Mouse (Mus musculus) E14TG2a.4 (cell line): ENCODE measurements around the gene Gmeb2.

ENCODE experiments used
- H3K27me3 ChIP-seq: 2 replicates; pipeline ENCODE4 v1.6.1; 2014; ENCODE audit warnings: low read length, control low read depth; ENCODE audit not compliant: insufficient read depth
- H3K36me3 ChIP-seq: 2 replicates; pipeline ENCODE4 v1.6.1; 2014; ENCODE audit warnings: low read length, control low read depth; ENCODE audit not compliant: insufficient read depth
- H3K4me1 ChIP-seq: replicated peaks from 2 replicates; pipeline ENCODE4 v1.6.1; 2014; ENCODE audit warnings: low read depth, low read length, control low read depth
- H3K4me3 ChIP-seq: replicated peaks from 2 replicates; pipeline ENCODE4 v1.5.1; 2014; ENCODE audit warnings: mild to moderate bottlenecking, low read length
- H3K9me3 ChIP-seq: 2 replicates; pipeline ENCODE4 v1.6.1; 2014; ENCODE audit warnings: low read length, control low read depth
- CTCF ChIP-seq: conservative IDR thresholded peaks from 2 replicates; pipeline ENCODE4 v1.5.1; 2014; ENCODE audit warnings: low read length
- NANOG ChIP-seq: IDR thresholded peaks from 2 replicates; pipeline ENCODE4 v1.6.1; 2014; ENCODE audit warnings: borderline replicate concordance, low read length, mixed read lengths
- POU5F1 ChIP-seq: IDR thresholded peaks from 2 replicates; pipeline ENCODE4 v1.6.1; 2014; ENCODE audit warnings: low read length, borderline replicate concordance

The Gmeb2 gene

DNA sequence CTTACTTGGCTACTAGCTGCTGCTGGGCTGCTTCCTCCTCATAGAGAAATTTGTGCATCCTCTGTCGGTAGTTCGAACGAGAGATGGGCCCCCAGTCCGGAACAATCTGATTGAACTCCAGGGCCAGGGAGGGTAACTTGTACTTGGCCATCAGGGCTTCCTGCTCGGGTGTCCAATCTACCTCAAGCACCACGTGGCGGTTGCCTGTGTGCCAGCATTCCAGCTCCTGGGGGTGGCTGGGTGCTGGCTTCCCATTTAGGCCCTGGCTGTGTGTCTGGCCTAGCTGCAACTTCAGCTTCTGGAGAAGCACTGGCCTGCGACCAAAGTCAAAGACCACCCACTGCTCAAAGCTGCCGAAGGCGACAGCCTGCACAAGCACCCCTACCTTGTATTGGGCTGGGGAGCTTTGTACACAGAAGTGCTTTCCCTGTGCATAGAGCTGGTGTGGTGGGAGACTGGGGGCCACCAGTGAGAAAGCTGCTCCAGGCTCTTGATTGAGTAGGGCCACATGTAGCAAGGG, 49.7 kb downstream of the Gmeb2 start:
- Histone ChIP-seq H3K4me1 (peaks cover 66% of the 10 kb centered on the region), H3K36me3 (no peaks in the 10 kb centered on the region), H3K9me3 (0 out of 2 replicates have a peak, but pooled peaks cover 4% of the 10 kb centered on the region), H3K27me3 (peaks cover 19% of the 10 kb centered on the region), H3K4me3 (no peak overlapping the region)
- no peak for TF ChIP-seq NANOG
- TF ChIP-seq POU5F1: no peak
- no peak for TF ChIP-seq CTCF

DNA sequence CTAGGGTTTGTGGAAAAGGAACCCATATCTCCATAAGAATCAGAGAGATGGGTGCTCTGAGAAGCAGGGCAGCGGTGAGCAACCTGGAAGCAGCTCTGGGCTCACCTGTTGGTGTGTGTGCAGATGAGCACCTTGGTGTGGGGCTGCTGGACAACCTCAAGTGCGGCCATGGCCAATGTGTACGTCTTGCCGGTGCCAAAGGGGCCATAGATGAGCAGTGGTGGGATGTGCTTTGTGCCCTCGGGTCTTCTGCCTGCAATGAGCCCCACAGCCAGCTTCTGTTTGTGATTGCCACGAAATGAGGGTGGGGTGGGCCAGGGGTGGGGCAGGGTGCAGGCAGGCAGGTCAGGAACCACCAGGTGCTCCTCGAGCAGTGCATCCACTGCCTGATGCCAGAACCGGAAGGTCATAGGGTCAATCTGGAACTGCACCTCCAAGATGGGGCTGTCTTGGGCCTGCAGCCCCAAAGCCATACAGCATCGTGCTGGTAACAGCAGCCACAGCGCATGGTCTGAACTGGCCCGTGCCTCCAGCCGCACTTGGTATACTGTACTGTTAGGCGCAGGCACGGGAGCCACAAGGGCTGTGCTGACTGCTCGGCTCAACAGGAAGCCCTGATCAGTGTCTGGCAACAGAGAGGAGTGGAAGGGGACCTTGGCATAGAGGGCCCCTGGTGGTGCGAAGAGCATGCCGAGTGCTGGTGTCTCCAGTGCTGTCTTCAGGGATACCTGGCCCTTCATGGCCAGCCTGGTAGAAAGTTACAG, 50.4 kb downstream of the Gmeb2 start:
- Histone ChIP-seq H3K4me1 (peaks cover 66% of the 10 kb centered on the region), H3K9me3 (0 out of 2 replicates have a peak, but pooled peaks cover 4% of the 10 kb centered on the region), H3K4me3 (no peak overlapping the region), H3K36me3 (no peaks in the 10 kb centered on the region), H3K27me3 (peaks cover 26% of the 10 kb centered on the region)
- TF ChIP-seq CTCF (no peak), NANOG (no peak), POU5F1 (no peak)

- no peak overlapping the region for H3K4me3 ChIP-seq
- 0 out of 2 replicates have a peak, but pooled peaks cover 4% of the 10 kb centered on the region for H3K9me3 ChIP-seq
- no peaks in the 10 kb centered on the region for H3K36me3 ChIP-seq
- TF ChIP-seq NANOG (no peak), CTCF (no peak)
- H3K4me1 ChIP-seq: peaks cover 66% of the 10 kb centered on the region
- peaks cover 35% of the 10 kb centered on the region for H3K27me3 ChIP-seq
These were observed 51.9 kb downstream of the Gmeb2 start for GRCm38 (mm10) chr2:181235681-181236566.

DNA sequence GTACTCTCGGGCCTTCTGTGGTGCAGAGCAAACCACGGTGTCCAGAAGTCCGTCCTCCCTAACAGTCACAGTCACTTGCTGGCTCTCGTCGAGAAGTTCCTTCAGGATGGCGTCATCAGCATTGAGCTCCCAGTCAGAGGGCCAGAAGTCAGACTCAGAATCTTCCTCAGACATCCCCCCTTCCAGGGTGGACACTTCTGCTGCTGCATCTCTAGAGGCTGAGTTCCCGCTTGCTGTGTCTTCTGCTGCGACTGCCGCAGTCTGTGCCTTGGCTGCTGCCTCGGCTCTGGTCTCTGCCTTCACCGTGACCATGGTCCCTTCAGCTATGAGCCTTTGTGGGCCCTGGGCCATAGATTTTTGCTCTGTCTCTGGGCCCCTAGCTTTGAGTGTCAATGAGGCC, 53.2 kb downstream of the Gmeb2 start:
- peaks cover 33% of the 10 kb centered on the region for H3K27me3 ChIP-seq
- TF ChIP-seq NANOG (no peak), CTCF (no peak), POU5F1 (no peak)
- H3K4me3 ChIP-seq: no peak overlapping the region; the same call in 1 of the 2 replicates
- H3K36me3 ChIP-seq: no peaks in the 10 kb centered on the region
- peaks cover 59% of the 10 kb centered on the region for H3K4me1 ChIP-seq
- 0 out of 2 replicates have a peak, but pooled peaks cover 4% of the 10 kb centered on the region for H3K9me3 ChIP-seq

- TF ChIP-seq NANOG (no peak), CTCF (no peak), POU5F1 (no peak)
- Histone ChIP-seq H3K9me3 (0 out of 2 replicates have a peak, but pooled peaks cover 4% of the 10 kb centered on the region), H3K36me3 (no peaks in the 10 kb centered on the region), H3K4me1 (peaks cover 58% of the 10 kb centered on the region), H3K4me3 (peak overlapping the region; percentile 68), H3K27me3 (peaks cover 29% of the 10 kb centered on the region)
These were observed 54.4 kb downstream of the Gmeb2 start for GRCm38 (mm10) chr2:181233443-181233842.

DNA sequence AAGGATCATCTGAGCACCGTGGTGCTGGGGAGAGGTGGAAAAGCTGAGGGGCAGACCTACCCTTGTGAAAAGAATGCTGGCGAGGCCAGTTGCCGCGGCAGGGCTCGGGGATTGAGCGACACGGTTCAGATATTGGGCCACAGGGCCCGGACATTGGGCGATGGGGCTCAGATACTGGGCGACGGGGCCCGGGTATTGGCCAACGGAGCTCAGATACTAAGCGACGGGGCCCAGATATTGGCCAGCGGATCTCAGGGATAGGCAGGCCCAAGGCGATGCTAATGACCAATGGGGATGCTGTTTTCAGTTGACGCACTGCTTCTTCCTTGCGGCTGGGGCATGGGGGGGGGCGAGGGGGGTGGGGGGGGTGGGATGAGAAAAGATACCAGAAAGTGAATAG, 56.7 kb downstream of the Gmeb2 start:
- no peaks in the 10 kb centered on the region for H3K36me3 ChIP-seq
- TF ChIP-seq CTCF (no peak), POU5F1 (no peak), NANOG (no peak)
- H3K27me3 ChIP-seq: peaks cover 29% of the 10 kb centered on the region
- peaks cover 47% of the 10 kb centered on the region for H3K4me1 ChIP-seq
- no peak overlapping the region for H3K4me3 ChIP-seq
- H3K9me3 ChIP-seq: 0 out of 2 replicates have a peak, but pooled peaks cover 4% of the 10 kb centered on the region

GRCm38 (mm10) chr2:181228335-181228734, 59.5 kb downstream of the Gmeb2 start:
- Histone ChIP-seq H3K36me3 (no peaks in the 10 kb centered on the region), H3K4me3 (no peak overlapping the region), H3K27me3 (peaks cover 29% of the 10 kb centered on the region), H3K9me3 (no peaks in the 10 kb centered on the region), H3K4me1 (peaks cover 29% of the 10 kb centered on the region)
- no peak for TF ChIP-seq NANOG
- TF ChIP-seq POU5F1: no peak
- no peak for TF ChIP-seq CTCF

GRCm38 (mm10) chr2:181227122-181227521, 60.7 kb downstream of the Gmeb2 start:
- no peaks in the 10 kb centered on the region for H3K9me3 ChIP-seq
- TF ChIP-seq CTCF (no peak), NANOG (no peak), POU5F1 (no peak)

More at GRCm38 (mm10) chr2:181227122-181227521, 60.7 kb downstream of the Gmeb2 start:
- Histone ChIP-seq H3K27me3 (peaks cover 19% of the 10 kb centered on the region; the same call in 1 of the 2 replicates), H3K4me3 (no peak overlapping the region), H3K4me1 (peaks cover 18% of the 10 kb centered on the region), H3K36me3 (no peaks in the 10 kb centered on the region)
